Mouse (Mus musculus) mouse embryonic stem cell (cell line): ENCODE results near the gene Dpf1.

Experiments used
- in situ Hi-C, 2 experiments: fragments of 300-500 bp; cut with MboI; formaldehyde crosslinking; loops; 1 replicate in 1 of 2; 3 replicates in 1 of 2; pipeline ENCODE4 v1.14.3; 2019 to 2020; ENCODE audit warnings: low sequenced_read_pairs in 2 of 2, low pct_unique_long_range_greater_than_20kb in 1 of 2, mixed read lengths in 1 of 2; ENCODE audit not compliant: unreplicated experiment in 1 of 2

Gene Dpf1

DNA sequence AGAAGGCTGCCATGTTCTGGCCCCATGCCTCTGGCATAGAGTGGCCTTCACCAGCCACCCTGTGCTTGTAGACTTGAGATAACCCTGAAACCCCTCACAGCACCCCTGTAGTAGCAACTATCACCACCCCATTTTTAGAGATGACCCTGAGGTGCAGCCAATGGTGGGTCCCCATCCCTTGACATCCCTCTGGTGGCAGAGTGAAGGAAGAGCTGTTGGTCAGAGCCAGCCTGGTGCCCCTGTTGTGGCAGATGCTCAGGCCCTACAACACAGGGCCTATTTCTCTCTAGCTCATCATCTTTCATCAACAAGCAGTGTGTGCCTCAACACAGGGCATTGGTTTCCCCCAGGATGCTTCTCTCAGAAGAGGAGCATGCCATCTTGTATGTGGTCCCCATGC lies 31.5 kb downstream of the Dpf1 start:
- in situ Hi-C loops, result no loop called here

DNA sequence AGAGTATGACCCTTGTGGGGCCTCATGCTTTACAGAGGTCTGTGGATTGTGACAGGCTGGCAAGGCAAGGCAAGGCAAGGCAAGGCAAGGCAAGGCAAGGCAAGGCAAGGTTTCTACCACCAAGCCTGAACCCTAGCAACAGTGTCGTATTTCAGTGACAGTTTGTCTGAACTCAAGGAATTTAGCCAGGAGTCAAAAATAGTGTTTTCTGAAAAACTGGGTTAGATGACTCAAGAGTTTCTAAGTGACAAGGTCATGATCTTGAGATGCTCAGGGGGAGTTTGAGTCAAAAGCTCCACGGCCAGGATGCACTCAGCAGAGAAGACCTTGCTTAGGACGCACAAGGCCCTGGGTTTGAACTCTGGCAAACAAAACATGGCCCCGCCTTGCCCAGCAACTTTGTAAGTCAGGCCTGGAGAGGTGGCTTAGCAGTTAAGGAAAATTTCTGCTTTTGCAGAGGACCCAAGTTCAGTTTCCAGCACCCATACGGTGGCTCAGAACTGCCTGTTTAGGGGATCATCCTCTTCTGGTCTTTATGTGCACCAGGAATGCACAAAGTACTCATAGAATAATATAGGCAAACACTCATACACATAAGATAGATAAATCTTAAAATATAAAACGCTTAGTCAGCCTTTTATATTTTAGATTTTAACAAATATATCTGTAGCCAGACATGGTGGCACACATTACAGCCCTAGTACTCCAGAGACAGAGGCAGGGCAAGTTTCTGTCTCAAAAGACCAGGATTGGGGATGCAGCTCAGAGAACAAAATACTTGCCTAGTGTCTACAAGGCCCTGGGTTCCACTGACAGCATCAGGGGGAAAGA lies 32.3 kb downstream of the Dpf1 start:
- in situ Hi-C loops, result no loop called here

- in situ Hi-C loops, result no loop called here
These were observed 33.1 kb downstream of the Dpf1 start for GRCm38 (mm10) chr7:29336795-29337319.

DNA sequence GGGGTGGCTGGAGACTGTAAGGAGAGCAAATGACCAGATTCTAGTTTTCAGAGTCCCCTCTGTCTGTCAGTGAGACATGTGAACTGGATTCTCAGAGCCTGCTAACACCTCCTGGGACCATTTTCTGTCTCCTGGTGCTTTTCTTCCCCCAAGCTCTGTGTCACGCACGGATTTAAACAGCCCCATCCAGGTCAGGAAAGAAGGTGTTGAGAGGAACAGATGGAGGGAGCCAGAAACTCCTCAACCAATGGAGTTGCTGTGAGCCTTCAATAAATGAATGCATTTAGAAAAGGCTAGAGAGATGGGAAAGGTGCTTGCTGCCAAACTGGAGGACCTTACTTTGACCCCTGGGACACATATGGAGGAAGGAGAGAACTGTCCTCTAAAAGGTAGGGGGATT lies 34.0 kb downstream of the Dpf1 start:
- in situ Hi-C loops, result no loop called here

DNA sequence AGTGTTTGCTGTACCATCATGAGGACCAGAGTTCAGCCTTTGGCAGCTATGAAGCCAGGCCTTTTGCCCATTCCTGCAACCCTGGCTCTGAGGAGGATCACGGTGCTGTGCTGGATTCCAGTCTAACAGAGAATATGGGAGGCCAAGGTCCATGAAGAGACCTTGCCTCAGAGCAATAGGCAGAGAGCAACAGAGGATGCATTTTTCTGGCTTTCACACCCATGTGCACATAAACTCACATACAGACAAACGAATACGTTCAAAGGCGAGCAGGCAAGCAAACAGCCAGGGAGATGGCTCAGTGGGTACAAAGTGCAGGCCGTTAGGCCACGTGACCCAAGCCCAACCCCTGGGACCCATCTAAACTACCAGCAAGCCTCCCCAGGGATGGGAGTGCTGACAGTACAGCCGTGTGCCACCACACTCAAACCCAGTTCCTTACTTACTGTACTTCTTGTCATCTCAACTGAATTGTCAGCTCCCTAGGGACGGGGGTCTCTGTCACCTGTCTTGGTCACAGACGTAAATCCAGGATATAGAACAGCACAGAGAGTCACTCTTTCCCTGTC lies 34.7 kb downstream of the Dpf1 start:
- in situ Hi-C loops, result no loop called here

DNA sequence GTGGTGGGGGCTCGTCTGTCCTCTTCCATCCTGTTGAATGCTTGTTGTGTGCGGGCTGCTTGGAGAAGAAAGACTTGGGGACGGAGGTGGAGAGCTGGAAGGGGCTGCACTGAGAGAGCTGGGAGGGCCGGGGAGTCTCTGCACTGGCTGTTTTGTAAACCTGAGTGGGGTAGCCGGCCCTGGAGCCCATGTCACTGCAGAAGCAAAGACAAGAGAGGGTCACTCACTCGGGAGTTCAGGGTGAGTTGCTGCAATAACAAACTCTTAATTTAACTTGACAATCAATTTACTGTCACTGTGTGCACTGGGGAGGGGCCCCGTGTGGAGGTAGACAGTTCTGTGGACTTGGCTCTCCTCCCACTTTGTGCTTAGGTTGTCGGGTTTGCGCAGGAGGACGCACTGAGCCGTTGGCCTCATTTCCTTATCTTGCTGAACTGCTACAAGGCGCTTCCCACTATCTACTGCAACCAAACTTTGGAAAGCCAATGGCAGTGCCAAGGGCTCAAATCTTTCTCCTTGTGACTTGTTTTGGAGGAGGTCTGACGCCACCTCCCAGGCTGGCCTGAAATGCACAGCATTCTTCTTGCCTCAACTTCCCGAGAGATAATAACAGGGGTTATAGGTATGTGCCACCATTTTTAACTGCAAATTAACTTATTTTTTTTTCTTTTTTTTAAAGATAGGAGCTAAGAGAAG lies 35.4 kb downstream of the Dpf1 start:
- in situ Hi-C loops, result no loop called here

DNA sequence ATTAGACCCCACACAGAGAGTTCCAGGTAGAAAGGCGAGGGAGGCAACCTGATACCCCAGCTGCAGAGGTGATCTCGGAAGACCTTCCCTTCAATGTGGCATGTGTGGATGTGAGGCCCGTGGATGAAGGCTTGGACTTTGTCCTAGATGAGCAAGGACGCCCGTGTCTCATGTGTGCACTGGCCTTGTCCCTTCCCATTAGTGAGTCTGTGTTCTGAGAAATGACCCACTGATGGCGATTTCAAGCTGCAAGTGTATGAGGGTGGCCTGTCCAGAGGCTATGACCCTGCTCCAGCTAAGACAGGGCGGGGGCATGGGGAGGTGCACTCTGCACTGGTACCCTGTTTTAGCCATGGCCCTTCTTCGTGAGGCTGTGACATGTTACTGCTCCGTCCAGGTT lies 36.5 kb downstream of the Dpf1 start:
- in situ Hi-C loops, result no loop called here

DNA sequence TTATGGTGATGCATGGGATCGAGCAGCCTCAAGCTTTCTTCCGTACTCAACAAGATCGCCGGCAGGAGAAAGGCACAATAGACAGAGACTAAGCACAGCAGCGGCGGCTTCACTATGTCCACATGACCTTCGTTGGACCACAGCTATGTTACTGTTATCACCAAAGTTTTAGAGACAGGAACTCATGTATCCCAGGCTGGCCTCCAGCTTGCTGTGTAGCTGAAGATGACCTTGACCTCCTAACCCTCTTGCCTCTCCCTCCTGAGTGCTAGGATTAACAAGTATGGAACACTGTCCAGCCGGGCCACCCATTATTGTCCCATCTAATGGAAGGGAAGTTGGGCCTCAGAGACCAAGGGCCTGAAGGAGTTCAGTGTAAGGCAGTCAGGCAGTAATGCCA lies 37.1 kb downstream of the Dpf1 start:
- in situ Hi-C loops, result no loop called here

- in situ Hi-C loops, result no loop called here
These were observed 38.0 kb downstream of the Dpf1 start for GRCm38 (mm10) chr7:29341722-29342121.

GRCm38 (mm10) chr7:29342489-29343092 lies 38.8 kb downstream of the Dpf1 start:
- in situ Hi-C loops, result no loop called here

DNA sequence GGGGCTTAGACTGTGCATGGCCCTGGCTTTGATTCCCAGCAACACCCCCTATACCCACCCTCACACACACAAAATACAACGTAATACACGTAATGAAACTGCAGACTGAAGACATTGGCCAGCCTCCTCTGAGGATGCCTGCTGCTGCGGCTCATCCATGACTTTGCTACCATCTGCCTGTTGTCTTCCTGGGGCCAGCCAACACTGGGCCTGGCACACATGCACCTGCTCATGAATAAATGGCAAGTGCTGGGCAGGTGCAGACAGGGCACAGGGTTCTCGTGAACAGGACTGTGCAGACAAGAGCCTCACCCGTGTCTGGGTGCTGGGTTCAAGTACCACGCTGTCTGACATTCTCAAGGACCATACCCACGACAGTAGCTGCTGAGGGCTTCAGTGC lies 40.0 kb downstream of the Dpf1 start:
- in situ Hi-C loops, result no loop called here

GRCm38 (mm10) chr7:29345534-29345933 lies 41.8 kb downstream of the Dpf1 start:
- in situ Hi-C loops, result no loop called here

GRCm38 (mm10) chr7:29346212-29346611 lies 42.5 kb downstream of the Dpf1 start:
- in situ Hi-C loops, result no loop called here

GRCm38 (mm10) chr7:29350489-29350888 lies 46.7 kb downstream of the Dpf1 start:
- in situ Hi-C loops, result no loop called here

DNA sequence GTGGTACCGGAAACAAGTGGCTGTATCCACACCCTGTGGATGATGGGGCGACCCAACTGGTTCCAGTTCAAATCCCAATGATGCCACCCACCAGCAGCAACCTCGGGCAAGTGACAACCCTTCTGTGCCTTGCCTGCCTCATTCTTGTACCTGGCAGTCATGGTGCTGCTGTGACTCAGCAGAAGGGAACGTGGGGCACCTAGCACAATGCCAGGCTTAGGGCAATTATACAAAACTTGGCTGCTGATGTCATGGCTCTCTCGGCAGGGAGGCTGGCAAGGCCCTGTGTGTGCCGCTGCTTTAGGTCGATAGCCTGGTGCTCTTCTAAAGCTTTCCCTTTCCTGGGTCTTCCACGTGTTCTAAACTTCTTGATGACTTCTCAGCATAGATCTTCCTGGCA lies 48.5 kb downstream of the Dpf1 start:
- in situ Hi-C loops, result no loop called here

GRCm38 (mm10) chr7:29354161-29354560 lies 50.4 kb downstream of the Dpf1 start:
- in situ Hi-C loops, result no loop called here

DNA sequence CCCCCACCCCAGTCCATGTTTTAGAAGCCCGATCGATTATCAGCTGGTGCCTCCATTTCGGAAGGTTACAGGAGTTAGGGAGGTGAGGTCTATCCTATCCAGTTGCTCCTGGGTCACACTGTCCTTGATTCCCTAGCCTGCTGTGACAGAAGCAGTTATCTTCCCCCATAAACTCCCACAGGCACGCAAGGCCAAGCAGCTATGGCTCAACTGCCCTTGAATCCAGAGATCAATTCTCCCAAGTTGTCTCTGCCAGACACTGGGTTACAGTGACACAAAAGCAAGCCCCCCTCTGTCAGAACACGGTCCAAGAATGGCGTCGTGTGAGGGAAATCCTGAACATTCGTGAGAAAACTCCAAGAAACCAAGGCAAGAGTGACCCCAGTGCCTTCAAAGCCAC lies 51.7 kb downstream of the Dpf1 start:
- in situ Hi-C loops, result no loop called here

DNA sequence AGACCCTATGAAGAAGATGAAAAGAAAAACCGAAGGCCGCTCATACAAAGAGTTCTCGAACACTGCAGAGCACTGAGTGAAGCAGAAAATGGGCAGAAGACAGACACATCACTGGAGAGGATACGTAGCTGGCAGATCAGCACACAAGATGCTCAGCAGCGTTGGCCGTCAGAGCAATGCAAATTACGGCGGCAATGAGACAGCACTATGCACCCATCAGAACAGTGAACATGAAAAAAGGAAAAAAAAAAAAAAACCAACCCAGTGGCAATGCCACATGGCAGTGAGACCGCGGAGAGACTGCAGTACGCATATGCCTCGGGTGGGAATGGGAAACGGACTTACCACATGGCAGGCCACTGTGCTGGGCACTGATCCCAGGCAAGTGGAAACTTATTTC lies 57.7 kb downstream of the Dpf1 start:
- in situ Hi-C loops, result no loop called here

GRCm38 (mm10) chr7:29364052-29364451 lies 60.3 kb downstream of the Dpf1 start:
- in situ Hi-C loops, result no loop called here
